Mouse (Mus musculus) testis, postnatal 14 days (tissue): ENCODE results near the gene Trim27.

Experiments used
- DNase-seq: peaks from one replicate; pipeline ENCODE4 v3.0.0; 2021; ENCODE audit warnings: low spot score

The Trim27 gene

DNA sequence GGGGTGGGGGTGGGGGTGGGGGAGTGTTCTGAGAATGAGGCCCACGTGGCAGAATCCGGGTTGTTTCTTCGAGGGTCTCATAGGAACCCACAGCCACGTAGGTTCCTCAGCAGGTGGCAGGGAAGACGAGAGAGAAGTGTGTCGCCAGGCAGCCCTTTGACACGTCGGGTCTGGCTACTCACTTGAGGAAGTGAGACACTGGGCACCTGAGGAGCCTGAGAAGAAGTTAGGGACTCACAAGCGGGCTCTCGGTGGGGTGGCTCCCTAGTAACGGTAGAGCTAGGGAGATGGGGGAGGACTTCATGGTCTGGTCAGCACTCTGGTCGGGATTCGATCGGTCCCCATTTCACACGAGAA, at the start of gene Trim27:
Trim27 (plus strand) TSS at position 79 of the 357 bp plus-strand sequence.
- DNase-seq = no peak

DNA sequence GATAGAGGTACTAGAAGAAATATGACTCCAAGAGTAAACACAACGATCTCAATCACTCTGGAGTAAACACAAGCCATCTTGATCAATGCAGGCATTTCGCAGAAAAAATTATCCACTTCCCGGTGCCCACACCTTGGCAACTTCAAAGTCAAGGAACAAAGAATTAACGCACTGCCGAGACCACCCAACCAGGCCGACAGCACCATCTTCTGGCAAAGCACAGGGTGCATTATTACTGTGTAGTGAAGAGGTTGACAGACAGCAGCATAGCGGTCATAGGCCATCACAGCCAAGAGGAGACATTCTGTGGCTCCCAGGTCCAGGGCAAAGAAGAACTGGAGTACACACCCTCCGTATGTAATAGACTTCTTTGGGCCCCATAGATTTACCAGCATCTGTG, 36.8 kb upstream of the Trim27 start:
- no peak for DNase-seq

DNA sequence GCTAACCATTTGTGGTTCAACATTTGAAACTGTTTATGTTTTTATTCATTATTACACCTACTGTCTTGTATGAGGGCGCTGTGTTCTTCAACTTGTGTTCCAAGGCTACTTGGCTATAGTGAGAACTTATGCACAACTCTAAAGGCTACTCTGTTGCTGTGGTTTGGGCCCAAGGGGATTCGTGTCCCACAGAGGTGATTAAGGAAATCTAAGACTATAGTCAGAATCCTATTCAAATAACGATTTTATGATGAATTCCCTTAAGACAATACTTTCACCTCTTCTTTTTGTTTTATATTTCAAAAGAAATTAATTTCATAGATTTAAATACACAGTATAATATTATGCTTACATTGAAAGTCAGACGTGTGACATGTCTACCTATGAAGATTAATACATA, 33.5 kb upstream of the Trim27 start, which contains the start of gene Olfr1368:
Olfr1368 (minus strand) TSS at position 101 of the 400 bp plus-strand sequence.
- DNase-seq = no peak

DNA sequence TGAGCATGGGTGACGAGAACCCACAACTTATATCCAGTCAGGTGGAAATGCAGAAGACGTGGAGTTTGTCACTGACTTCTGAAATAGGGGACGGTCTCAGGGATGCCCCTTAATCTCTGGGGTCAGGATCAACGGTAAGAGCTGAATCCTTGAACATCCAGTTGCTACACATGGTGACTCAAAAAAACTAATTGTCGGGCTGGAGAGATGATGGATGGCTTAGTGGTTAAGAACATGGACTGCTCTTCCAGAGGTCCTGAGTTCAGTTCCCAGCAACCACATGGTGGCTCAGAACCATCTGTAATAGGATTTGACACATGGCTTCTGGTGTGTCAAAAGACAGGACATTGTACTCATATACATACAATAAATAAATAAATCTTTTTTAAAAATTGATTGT, 23.4 kb upstream of the Trim27 start:
- no peak for DNase-seq

DNA sequence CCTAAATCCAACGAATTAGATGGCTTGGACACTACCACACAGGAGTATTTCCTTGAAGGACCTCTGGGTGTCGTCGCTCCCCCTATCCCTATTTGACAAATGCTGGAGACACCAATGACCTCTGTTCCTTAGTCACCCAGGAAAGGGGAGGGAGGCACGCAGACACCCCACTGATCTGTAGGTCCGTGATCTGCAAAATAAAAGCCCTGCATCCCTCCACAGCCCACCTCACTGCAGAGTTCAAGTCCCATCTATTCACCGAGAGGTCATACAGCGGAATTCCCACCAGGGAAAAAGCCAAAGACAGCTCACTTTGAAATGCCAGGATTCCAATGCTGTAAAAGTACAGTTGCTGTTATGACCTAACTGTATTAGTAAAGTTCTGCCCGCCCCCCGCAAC, 21.2 kb upstream of the Trim27 start:
- DNase-seq = no peak

DNA sequence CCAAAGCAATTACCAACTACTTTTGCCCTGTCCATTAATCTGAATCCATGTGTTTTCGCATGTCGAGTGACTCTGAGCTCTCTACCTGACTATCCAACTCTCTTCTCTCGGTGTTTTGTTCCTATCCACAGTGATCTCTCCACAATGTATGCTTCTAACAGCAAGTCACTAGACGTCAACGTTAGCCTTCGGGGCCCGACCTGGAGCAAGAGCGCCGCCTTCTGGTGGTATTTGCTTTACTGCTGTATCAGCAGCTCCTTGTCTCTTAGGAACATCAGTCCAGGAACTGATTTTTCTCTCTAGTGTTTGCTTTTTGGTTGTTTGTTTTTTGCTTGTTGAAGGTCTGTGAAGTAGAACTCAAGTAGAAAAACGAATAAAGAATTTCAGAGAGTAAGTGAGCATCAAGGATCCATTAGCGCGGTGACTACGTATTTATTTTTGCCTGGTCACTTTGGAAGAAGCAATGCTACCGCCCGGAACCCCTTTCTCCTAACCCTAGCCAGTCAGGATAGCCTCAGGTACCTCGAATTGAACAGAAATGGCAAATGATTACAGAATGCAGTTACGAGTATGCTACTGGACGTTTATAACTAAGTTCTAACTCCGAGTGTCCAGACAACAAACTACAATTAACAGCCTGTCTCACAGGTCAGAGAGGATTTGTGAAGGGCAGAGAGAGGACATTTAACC, 20.3 kb upstream of the Trim27 start:
- DNase-seq = peak; percentile 76

DNA sequence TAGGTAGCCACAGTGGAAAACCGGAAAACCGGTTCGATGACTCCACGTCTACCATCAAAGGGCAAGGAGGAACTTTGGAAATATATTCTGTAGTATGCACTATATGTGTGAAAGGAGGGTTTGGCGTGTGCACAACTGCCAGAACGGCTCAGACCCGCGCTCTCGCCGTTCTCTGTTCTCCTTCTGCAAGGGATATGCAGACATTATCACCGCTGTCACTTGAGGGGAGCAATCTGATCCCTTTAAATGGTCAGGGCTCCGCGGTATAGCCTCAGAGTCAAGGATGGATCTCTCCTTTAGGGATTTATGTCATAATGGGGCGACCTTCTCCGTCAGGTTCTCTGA, 19.8 kb upstream of the Trim27 start:
- DNase-seq = no peak

DNA sequence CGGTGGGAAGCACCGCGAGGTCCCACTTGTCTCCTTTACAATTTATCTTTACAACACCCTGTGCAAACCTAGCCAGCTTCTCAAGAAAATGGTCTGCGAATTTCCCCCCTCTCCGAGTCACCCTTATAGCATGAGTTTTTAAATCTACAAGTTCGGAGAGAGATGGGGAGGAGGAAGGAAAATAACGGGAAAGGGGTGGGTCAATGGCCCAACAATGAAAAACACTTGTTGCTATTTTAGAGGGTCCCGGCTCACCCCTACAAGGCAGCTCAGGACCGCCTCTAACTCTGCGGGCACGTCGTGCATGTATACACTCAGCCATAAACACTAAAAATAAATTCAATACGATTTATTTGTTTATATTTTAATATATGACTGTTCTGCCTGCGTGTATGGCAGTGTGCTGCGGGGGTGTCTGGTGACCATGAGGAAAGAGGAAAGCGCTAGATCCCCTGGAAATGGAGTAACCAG, 19.2 kb upstream of the Trim27 start:
- no peak for DNase-seq

DNA sequence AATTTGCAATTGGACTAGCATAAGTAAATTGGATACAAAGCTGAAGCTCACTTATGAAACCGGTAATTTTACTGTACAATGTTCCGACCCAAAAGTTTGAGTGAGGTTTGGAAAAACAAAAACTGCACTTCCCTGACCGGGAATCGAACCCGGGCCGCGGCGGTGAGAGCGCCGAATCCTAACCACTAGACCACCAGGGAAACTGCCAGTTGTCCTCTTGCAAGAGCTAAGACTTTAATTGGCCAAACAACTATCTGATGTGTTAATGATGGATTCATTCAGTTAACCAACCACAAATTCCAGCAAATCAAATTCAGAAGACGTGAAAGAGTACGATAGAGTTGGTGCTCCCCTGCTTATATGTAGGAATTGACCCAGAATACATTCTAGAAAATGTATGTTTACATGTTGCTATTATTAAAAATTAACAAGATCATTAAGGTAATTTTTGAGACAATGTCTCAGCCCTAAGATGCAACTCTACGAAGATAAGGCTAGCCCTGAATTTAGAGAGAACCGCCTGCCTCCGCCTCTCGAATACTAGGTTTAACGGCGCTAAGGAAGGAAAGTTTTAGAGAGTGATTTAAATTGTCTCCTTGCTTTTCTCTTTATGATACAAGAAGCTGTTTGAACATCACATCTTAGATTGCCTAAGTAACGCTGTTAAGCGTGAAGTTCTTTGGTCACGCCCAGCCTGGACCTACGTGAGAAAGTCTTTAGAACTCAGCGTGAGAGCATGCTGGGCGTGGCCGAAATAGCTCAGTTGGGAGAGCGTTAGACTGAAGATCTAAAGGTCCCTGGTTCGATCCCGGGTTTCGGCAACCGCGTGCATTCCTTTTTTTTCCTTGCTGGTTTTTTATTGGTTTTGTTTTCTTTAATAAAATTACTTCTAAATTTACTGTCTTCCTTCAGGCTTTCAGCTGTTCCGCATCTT, 18.3 kb upstream of the Trim27 start:
- peak; percentile 80 for DNase-seq

DNA sequence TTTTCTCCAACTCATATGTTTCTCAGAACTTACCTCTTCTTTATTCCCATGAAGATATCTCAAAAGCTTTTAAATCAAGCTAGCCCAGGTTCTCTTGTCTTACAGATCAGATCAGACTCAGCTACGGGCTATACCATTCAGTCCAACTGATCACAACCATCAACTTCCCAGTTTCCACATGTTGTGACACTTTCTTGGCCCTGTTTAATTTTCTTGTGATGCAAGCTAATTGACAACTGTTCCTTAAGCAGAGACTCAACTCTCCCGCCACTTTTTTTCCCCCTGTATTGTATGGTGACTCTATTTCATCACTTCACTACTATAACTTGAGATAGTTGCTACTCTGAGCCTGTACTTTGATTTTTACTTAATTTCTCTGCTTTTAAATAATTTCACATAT, 17.7 kb upstream of the Trim27 start:
- DNase-seq = no peak

DNA sequence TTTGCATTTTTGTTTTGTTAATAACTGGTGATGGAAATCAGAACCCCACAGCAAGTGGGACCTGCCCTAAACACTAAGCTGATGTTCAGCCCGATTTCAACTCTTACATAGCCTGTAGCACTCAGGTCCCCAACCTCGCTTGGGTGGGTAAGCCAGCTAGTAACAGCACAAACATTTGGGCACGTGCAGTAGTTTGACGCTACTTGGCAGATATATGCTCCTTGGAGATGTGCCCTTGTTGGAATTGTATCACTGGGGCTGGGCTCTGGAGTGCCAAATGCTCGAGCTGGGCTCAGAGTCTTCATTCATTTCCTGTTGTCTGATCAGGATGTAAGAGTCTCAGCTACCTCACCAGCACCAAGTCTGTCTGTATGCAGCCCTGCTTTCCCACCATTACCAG, 16.7 kb upstream of the Trim27 start:
- DNase-seq = no peak

DNA sequence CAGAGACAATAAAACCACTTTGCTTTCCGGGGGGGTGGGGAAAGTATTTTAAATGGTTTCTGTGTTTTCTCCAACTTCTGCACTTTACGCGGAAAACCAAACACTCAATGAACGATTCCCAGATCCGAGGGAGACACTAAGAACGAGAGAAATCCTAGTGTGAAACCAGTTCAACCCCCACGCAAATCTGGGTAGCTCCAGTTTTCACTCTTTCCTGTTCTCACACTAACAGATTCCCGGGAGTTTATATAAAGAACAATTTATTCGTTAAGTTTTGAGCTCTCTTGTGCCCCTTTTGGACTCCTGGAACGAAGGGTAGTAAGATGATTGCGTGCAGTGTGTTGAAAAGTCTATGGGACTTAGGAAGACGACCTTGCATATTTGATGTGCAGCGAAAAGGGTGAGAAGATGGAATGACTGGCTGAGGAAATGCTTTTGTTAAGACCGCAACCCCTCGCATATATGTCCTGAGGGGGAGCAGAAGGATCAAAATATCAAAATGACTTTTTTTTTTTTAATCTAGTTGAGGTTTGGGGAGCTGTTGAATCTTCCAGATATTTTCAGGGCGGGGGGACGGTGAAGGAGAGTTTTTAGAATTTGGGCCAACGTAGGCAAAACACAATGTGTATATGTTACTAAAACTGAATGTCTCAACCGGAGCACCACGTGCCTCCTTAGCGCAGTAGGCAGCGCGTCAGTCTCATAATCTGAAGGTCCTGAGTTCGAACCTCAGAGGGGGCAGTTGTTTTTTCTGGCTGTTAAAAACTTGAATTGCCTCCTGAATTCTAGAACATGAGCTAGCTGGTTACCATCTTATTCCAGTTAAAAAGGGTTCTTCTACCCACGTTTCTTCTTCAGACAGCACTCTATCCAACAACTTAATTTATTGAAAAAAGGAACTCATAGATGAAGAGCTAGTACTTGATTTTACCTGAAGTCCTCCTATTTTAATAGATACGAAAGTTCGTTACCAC, 12.0 kb upstream of the Trim27 start:
- peak; percentile 60 for DNase-seq

DNA sequence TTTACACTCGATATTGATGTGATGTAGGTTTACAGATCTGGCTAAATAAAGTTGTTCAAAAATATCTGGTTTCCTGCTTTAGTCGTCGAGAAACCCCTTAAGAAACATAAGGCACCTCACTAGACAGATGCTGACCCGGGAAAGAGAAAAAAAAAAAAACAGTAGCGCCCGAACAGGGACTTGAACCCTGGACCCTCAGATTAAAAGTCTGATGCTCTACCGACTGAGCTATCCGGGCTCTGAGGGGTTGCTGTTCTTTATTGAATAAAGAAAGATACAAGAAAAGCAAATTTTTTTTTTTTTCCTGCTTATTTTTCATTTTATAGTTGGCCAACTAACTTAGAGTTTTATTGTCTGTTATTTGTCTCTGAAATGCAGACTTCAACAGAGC, 11.3 kb upstream of the Trim27 start:
- no peak for DNase-seq

DNA sequence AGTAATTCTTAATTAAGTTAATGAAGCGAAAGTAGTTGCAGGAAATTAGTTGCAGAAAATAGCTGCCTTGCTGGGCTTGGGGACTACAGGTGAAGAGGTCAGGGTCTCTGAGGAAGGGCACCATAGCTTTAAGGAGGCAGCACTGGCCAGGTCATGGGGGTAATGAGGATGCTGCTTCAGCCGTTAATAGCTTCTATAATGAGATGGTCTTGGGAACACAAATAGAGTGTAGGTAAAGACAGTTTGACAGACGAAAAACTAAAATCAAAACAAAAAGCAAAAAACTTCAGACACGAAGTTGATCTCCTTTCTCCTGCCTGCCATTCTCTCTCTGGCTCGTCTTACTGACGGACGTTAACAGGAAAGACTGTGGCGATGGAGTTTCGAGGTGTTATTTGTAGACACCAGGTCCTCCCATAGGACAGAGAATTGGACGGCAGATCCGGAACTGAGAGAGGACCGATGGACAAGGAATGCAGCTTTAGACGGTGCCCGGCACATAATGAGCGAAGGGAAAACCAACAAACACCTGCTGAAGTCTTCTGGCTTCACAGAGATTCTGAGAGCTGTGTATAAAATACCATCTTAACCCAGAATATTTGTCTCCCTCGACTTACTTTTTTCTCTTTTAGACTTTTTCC, 10.8 kb upstream of the Trim27 start:
- no peak for DNase-seq

DNA sequence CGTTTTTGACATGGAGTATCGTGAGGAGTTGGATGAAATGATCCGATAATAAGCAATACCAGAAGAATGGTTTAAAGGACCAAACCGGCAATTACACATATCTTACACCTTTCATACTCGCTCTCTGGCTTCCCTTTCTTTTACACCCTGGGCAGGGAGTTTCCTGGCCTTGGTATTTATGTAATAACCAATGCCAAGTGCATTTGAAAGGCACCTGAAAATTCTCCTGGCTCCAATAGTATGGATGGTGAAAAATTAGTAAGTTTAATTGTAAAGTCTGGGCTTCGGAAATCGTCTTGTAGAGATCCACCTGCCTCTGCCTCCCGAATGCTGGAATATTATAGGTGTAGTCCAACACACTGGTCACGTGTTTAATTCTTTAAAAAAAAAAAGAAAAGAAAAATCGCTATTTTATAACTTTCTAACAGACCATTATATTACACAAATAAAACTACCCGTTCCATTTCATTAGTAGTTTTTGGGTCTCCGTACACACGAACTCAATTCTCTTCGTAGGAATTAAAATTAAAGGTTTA, 10.1 kb upstream of the Trim27 start:
- no peak for DNase-seq

DNA sequence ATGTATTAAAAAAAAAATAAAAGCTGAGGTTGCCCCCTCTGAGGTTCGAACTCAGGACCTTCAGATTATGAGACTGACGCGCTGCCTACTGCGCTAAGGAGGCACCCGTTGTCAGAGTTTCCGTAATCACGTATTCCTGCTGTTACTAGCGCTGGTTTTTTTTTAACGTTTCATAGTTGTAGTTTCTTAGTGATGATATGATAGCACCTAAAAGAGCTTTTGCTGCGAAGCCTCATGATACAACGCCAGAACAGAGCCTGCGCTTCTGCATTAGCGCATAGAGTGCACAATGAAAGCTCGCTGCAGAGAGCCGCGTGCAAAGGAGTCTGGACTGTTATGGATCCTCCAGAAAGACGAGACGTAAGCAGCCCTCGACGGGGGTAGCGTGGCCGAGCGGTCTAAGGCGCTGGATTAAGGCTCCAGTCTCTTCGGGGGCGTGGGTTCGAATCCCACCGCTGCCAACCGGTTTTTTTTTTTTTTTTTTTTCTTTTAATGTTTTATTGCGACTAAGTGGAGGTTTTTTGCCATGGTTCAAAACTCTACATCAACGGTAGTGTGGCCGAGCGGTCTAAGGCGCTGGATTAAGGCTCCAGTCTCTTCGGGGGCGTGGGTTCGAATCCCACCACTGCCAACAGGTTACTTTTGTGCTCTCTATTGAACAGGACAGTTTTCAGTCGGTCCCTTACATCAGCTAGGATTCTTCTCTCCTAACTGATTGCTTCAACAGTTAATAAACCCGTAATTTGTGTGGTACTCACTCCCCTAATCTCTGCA, 9.4 kb upstream of the Trim27 start:
- DNase-seq = peak; percentile 83

DNA sequence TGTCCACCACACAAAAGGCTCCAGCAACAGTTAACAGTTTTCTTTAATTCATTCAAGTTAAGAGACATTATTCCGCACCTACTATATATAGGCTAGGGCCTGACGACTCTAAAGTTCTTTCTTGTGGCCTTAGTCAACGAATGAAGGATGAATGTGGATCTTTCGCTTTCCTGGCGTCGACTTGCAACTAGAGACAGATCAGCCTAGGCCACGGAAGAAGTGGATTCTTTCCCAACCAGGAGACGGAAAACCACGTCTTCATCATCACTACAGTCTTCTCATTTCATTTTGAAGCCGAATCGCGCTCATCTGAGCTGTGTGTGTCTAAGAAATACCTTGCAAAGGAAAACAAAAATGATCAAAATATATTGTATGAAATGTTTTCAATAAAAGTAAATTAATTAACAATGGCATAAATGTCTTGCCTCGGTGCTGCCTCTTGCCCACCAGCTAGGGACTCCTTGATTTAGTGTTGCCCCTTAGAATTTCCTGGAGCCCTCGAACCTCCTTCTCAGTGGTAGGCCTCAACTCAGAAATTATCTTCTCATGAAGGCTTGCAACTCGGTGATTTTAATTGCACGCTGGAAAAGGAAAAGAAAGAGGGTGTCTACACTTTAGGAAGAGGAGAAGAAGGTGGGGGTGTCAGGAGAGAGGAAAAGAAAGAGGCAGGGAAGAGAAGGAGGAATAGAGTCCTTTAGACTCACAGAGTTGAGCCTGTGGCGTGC, 8.7 kb upstream of the Trim27 start:
- DNase-seq = no peak

DNA sequence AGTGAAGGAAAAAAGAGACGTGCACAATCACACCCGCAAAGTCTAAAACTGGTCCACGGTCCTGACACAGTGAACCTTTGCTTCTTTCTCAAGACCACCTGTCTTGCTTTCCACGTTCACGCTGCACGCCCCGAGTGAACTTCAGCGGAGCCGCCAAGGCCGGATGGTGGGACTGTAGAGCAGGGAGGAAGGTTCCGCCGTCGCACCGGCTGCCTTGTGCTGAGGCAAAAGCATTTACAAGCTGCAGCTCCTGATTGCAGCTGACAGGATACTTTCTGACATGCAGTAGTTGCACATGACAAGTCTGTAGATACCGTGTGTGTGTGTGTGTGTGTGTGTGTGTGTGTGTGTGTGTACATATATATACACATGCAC, 8.1 kb upstream of the Trim27 start:
- DNase-seq = no peak

DNA sequence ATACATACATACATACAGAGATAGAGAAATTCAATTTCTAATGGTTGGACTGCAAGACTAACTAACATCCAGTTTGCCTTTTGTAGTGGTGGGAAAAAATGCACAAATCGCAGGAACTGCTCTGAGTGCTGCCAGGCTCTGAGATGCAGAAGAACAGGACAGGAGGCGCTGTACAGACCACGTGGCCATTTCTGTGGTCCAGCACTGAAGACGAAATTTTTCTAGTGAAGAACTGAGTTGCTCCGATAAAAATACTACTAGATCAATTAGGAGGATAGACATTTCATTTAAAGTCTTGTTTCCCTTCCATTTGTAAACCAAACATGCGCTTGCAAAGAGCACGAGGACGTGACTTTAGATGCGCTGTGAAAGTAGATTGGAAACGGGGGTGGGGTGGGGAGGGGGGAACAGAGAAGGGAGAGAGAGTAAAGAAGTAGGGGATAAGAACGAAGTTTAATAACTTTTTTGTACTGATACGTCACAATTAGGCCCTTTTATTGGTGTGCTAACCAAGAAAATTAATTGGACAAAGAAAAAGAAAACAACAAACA, 7.6 kb upstream of the Trim27 start:
- no peak for DNase-seq
